Comparison of ENCODE assay signal across 8 mouse cellular contexts in the genomic region with DNA sequence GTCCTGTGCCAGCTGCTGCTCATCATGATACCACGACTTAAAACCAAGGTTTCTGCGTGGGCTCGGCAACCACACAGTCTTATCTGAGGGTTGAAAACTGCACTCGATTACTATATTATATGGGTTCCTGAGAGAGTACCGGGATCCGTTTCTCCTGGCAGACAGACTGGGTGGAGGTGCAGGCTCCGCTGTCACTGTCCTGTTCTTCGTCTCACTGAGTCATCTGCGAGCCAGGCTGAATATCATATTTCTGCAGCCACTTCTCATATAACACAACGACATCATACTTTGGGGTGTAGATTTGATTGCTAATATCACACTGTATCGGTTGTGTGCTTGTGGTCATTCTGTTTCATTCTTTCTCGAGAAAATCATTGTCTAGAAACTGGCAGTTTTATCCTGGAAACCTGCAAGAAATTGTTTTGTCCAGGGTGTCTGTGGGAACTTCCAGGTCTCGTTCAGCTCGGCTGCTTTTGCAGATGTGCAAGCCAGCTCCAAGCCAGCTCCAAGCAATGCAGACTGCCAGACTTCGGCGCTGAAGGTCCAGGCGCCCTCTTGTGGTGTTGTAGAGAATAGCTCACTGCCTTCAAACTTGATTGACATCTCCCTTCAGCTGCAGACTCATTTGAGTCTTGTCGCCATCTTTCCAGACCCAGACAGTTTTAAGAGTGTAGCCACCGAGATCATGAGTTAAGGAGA.
DNase-seq lines count a peak whose midpoint lies in the region; ATAC-seq and TF ChIP-seq lines count a peak whose summit lies in the region.

No protein-coding gene starts in this region.

- TF ChIP-seq CTCF in left cerebral cortex, adult 2 months (IDR thresholded peaks at IDR 0.05) = peak; percentile 88

- no peak overlapping the region for H3K27ac ChIP-seq in left cerebral cortex, adult 2 months

- peak; percentile 57 to 61 for DNase-seq in left cerebral cortex, adult 2 months (ENCODE audit: extremely low spot score in 1 of 2, low spot score in 2 of 2)
- no peak for DNase-seq in left cerebral cortex, adult 11 months (ENCODE audit: low spot score)
- peak; percentile 66 for DNase-seq in R1 (ENCODE audit: low read depth, low spot score)
- peak; percentile 30 for DNase-seq in embryo, embryonic 11.5 days (ENCODE audit: low read depth, low spot score)
- peak; percentile 52 for DNase-seq in left cerebral cortex, postnatal 4 days
- peak; percentile 59 for DNase-seq in neural tube, embryonic 10.5 days (ENCODE audit: extremely low spot score, low spot score)
- DNase-seq in T-cell, adult 2 months (ENCODE audit: low spot score) = no peak

- intact Hi-C loops in left cerebral cortex, adult 2 months (cut with DNase I) = loop anchor here (2.0 to 10.0 kb wide), 2 partner anchors 315 to 489 kb away; a partner anchor contains a TSS
- intact Hi-C loops in left cerebral cortex, postnatal 4 days (cut with DNase I) = loop anchor here (5.0 kb wide), 1 partner anchor 317 kb away; no protein-coding TSS in a partner anchor

- peak; percentile 42 to 47; a peak in 2 of 4 replicates for ATAC-seq in hematopoietic stem cell, adult 5-6 weeks (replicated peaks in 1 of 2; ENCODE audit: insufficient read depth in 1 of 2, low FRiP score in 2 of 2, low TSS enrichment in 1 of 2, low read depth in 1 of 2, poor library complexity in 2 of 2, severe bottlenecking in 2 of 2)

- H3K4me3 ChIP-seq in left cerebral cortex, adult 2 months = no peak overlapping the region

Comparison
In these comparisons a context has a peak if more than half of its experiments do, and no peak if none do; other contexts are left out.
1. DNase-seq: peak in left cerebral cortex, adult 2 months (2 of 2), R1 (single experiment), embryo, embryonic 11.5 days (single experiment), left cerebral cortex, postnatal 4 days (single experiment) and neural tube, embryonic 10.5 days (single experiment); none in left cerebral cortex, adult 11 months (single experiment) and T-cell, adult 2 months (single experiment).